Mouse (Mus musculus): ENCODE data around the gene Per1. TPM values are rescaled to one million over a fixed set of nuclear protein-coding genes. Genes with fewer than 3 reads are reported as not detected.

The Per1 gene
- total RNA-seq, 1 experiment from 2014 or later = 36.1 TPM

DNA sequence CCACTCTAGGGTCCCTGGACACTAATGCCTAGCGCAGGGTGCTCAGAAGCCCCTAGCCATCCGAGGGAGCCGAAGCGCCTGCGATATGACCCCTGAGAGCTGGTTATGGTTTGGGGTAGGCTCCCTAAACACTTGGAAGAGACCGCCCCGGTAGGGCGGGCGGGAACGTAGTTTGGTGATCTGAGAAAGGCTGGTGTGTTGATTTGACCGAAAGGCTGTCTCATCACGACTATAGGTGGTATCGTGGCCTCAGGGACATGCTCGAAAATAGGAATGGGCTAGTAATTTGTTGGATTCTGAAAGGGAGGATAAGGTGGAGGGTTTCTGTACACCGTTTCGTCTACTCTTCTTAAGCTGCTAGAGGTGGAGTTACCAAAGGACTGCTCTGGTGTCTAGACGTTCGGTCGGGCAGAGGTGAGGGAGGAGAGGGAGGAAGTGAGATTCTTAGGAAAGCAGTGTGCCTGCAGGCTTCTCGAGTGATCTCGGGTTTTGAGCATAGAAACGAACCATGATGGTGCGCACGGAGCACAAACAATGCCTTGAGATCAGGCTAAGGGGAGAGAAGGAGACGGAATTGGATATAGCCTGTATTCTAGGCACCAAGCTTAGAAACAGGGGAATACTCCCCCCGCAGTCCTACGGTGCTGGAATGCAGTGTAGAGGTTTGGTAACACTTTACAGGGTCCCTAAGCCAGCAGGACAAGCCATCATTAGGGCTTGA lies 654 bp downstream of the Per1 start:
- no peak for ATAC-seq (ENCODE audit: extremely low read depth, insufficient number of reproducible peaks, low FRiP score, poor library complexity, severe bottlenecking)

DNA sequence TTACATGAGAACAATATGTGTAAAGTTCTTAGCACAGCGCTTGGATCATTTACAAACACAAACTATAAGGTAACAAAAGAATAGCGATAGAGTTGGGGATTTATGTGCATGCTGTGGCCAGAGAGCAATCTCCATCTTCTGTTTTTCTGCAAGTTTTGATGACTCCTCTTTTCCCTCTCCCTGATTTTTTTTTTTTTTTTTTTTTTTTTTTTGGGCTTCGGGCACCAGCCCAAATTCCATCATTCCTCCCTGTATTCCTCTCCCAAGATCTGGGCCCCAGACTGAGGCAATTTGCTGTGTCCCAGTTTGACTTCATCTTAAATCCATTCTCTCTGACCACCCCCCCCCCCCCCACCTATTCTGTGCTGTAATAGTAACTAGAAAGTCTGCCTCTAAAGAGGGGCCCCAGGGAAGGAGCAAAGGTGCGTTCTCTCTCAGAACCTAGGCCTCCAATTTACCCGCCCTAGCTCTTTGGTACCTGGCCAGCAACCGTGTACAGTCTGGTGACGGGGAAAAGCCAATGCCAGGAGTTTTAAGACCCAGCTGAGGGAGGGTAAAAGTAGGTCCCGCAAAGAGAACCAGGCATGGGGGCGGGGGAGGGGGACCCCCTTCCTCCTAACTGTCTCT lies 1.5 kb downstream of the Per1 start:
- no peak for ATAC-seq (ENCODE audit: extremely low read depth, insufficient number of reproducible peaks, low FRiP score, poor library complexity, severe bottlenecking)

DNA sequence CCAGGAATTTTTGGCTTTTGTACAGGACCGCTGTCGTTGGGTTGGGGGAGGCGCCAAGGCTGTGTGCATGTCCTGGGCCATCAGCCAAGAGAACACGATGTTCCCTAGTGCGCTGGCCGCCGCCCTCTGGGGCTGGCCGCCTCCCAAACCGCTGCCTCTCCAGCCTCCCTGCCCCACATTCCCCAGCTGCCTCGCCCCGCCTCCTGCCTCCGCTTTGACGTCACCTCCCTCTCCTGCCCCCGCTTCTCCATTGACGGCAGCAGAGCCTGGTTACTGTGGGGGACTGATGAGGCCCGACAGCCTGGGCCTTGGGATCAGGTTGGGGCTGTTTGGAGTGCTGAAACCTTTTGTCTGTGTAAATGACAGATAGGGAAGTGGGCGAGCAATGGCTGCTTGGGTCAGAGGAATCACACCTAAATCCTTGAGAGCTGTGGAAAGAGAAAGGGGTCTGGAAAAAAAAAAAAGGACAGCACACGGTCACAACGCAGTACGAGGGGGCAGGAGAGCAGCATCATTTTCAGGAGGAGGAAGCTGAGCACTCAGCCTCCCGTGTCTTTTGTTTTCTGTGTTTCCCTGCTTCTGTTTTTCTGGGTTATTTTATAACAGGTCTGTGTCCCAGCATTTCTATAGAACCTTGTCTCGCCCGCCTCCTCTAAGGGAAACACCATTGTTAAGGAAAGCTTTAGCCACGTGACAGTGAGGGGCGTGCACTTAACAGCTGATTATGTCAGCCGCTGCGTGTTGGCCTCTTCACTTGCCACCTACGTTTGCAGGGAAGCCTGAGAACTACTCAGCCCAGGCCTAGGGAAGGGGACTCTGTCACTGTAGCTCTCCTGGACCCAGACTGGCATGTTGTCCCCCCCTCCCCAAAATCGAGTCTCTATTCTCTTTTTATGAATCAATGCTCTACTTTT lies 2.2 kb downstream of the Per1 start:
- peak; percentile 18 for ATAC-seq (ENCODE audit: extremely low read depth, insufficient number of reproducible peaks, low FRiP score, poor library complexity, severe bottlenecking)

DNA sequence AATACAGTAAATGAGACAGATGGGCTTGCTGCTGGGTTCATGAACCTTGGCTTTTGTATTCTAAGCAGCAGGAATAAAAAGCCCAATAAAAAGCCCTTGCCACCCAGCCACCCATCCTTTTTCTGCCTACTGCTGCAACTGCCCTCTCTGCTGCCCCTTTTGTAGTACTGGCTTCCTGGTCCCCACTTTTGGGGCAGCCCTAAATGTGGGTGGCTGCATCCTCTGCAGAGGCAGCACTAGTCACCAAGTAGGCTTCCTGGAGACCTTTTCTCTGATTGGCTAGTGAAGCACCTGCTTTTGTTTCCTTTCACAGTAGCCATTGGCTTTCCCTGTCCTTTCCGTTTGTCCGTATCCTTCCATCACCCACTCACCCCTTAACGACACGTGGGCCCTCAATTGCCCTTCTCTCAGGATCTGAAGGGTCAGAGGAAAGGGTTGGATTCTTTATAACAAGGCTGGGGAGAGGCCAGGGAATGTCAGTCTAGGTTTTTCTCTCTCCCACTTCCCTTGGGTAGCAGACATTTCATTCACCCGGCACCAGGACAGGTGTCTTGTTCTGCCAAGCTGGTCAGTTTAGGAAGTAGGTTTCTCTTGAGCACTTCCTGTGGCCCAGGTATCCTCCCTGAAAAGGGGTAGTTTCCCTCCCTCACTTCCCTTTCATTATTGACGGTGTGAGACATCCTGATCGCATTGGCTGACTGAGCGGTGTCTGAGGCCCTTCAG lies 3.2 kb downstream of the Per1 start:
- no peak for ATAC-seq (ENCODE audit: extremely low read depth, insufficient number of reproducible peaks, low FRiP score, poor library complexity, severe bottlenecking)

DNA sequence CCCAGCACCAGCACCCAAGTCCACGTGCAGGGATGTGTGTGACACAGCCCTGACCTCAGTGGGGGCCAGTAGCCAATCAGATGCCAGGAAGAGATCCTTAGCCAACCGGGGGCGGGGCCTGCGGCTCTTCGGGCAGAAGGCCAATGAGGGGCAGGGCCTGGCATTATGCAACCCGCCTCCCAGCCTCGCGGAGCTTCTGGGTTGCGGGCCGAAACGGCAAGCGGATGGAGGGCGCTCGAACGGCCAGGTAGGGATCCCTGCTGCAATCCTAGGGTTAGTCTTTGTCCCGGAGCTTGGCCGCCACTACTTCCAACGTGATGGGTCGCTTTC lies 3.7 kb downstream of the Per1 start:
- peak; percentile 55 for ATAC-seq (ENCODE audit: extremely low read depth, insufficient number of reproducible peaks, low FRiP score, poor library complexity, severe bottlenecking)

- no peak for ATAC-seq (ENCODE audit: extremely low read depth, insufficient number of reproducible peaks, low FRiP score, poor library complexity, severe bottlenecking)
These were observed 4.3 kb downstream of the Per1 start for GRCm38 (mm10) chr11:69099177-69099914.

DNA sequence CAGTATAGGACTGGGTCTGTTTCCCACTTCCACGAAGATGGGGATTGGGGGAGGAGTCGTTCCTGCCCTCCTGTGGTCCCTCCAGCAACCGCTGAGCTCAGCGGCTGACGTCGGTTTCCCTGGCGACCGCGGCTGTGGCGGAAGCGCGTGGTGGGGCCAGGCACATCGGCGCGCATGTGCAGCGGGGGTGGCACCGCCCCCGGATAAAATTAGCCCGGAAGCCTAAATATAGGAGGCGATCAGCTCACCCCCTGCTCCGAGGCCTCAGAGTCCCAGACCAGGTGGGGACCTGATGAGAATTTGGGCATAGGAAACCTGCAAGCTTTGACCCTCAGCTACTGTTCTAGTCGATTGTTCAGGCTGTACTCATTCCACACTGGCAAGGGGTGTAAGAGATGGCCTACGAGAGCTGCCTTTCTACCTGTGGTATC lies 4.9 kb downstream of the Per1 start:
- peak; percentile 7 for ATAC-seq (ENCODE audit: extremely low read depth, insufficient number of reproducible peaks, low FRiP score, poor library complexity, severe bottlenecking)

DNA sequence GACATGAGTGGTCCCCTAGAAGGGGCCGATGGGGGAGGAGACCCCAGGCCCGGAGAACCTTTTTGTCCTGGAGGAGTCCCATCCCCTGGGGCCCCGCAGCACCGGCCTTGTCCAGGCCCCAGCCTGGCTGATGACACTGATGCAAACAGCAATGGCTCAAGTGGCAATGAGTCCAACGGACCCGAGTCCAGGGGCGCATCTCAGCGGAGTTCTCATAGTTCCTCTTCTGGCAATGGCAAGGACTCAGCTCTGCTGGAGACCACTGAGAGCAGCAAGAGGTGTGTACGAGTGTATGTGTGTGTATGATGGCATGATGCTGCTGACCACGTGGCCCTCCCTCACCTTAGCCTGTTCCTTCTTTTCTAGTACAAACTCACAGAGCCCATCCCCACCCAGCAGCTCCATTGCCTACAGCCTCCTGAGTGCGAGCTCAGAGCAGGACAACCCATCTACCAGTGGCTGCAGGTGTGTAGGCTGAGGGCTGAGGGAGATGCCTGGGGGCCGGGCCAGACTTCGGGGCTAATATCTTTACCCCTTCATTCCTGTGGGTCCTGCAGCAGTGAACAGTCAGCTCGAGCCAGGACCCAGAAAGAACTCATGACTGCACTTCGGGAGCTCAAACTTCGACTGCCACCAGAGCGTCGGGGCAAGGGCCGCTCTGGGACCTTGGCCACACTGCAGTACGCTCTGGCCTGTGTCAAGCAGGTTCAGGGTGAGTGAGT lies 5.8 kb downstream of the Per1 start:
- no peak for ATAC-seq (ENCODE audit: extremely low read depth, insufficient number of reproducible peaks, low FRiP score, poor library complexity, severe bottlenecking)

DNA sequence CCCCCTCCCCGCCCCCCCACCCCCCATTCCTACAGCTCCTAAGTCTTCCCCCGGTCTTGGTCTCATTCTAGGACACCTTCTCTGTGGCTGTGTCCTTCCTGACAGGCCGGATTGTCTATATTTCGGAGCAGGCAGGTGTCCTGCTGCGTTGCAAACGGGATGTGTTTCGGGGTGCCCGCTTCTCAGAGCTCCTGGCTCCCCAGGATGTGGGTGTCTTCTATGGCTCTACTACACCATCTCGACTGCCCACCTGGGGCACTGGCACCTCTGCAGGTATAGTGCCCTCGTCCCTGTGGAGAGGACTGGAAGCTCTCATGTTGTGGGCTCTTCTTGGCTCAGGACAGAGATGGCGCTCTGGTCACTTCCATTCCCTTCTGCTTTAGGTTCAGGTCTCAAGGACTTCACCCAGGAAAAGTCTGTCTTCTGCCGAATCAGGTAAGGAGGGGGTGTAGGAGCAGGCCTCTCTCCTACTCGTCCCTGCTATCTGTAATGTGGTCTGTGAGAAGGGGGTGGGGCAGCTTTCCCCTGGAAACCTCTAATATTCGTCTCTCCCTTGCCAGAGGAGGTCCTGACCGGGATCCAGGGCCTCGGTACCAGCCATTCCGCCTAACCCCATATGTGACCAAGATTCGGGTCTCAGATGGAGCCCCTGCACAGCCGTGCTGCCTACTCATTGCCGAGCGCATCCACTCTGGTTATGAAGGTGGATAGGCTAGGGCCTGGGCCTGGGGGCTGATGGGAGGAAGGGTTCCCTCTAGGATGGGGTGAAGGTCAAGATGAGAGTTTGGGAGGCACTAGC lies 6.8 kb downstream of the Per1 start:
- no peak for ATAC-seq (ENCODE audit: extremely low read depth, insufficient number of reproducible peaks, low FRiP score, poor library complexity, severe bottlenecking)

DNA sequence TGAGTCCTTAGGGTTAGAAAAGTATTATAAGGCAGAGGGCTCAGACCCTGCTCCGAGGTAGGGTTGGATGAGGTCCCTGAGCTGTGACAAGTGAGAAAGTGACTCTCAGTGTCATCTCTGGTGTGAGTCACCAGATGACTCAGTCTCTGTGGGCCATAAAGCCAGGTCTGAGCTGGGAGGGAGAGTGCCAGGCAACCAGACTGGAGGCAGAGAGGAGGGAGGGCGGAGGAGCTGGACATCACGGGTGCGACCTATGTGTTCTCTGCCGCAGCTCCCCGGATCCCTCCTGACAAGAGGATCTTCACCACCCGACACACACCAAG lies 7.3 kb downstream of the Per1 start:
- no peak for ATAC-seq (ENCODE audit: extremely low read depth, insufficient number of reproducible peaks, low FRiP score, poor library complexity, severe bottlenecking)

DNA sequence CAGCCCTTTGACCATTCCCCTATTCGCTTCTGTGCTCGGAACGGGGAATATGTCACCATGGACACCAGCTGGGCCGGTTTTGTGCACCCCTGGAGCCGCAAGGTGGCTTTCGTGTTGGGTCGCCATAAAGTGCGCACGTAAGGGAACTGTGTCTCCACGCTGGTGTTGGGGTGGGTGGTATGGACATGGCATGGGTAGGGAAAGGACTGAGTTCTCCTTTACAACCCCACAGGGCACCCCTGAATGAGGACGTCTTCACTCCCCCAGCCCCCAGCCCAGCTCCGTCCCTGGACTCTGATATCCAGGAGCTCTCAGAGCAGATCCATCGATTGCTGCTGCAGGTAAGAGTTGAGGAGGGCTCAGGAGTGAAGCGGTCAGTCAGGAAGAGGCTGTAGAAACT lies 8.1 kb downstream of the Per1 start:
- no peak for ATAC-seq (ENCODE audit: extremely low read depth, insufficient number of reproducible peaks, low FRiP score, poor library complexity, severe bottlenecking)

DNA sequence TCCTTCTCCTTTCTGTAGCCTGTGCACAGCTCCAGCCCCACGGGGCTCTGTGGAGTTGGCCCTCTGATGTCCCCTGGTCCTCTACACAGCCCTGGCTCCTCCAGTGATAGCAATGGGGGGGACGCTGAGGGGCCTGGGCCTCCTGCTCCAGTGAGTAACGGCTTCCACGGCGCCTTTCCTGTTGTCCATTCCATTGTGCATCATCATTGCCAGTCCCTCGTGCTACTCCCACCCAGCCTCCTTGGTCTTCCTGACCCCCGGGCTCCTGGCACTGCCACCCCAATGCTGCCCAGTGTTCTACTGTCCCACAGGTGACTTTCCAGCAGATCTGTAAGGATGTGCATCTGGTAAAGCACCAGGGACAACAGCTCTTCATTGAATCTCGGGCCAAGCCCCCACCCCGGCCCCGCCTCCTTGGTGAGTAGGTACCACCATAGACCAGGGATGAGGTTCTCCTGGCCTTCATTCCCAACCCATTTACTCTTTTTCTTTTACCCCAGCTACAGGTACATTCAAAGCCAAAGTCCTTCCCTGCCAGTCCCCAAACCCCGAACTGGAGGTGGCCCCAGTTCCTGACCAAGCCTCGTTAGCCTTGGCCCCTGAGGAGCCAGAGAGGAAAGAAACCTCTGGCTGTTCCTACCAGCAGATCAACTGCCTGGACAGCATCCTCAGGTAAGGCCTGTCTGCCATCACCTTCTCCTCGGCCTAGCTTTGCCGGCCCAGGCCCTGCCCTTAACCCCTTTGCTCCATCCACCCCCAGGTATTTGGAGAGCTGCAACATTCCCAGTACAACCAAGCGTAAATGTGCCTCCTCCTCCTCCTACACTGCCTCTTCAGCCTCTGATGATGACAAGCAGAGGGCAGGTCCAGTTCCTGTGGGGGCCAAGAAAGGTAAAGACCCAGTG lies 8.8 kb downstream of the Per1 start:
- no peak for ATAC-seq (ENCODE audit: extremely low read depth, insufficient number of reproducible peaks, low FRiP score, poor library complexity, severe bottlenecking)

DNA sequence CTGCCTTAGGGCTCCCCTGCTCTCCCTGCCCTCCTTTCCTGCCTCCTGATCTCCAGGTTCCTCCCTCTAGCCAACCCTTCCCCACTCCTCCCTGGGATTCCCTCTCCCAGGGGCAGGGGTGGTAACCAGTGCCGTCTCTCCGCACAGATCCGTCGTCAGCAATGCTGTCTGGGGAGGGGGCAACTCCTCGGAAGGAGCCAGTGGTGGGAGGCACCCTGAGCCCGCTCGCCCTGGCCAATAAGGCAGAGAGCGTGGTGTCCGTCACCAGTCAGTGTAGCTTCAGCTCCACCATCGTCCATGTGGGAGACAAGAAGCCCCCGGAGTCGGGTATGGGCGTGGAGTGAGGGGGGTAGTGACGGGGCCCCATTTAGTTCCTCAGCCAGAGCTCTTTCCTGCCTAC lies 9.5 kb downstream of the Per1 start:
- ATAC-seq (ENCODE audit: extremely low read depth, insufficient number of reproducible peaks, low FRiP score, poor library complexity, severe bottlenecking) = no peak

GRCm38 (mm10) chr11:69105227-69105626 lies 10.2 kb downstream of the Per1 start:
- no peak for ATAC-seq (ENCODE audit: extremely low read depth, insufficient number of reproducible peaks, low FRiP score, poor library complexity, severe bottlenecking)

DNA sequence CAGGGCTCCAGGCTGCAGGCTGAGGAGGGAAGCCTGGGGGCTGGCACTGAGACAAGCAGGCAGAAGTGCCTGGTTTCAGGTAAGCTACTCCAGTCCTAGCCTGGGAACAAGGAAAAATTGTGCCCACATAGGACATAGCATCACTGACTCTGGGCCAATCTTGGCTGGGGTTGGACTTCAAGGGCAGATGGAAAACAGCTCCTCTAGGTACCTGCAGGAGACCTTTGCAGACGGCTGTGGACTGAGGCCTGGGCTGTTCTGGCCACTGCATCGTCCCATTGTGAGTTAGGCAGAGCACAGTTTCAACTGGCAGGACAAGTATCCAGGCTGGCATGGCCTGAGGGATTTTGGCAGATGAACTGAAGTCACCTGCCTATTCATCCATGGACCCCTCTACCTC lies 10.8 kb downstream of the Per1 start:
- ATAC-seq (ENCODE audit: extremely low read depth, insufficient number of reproducible peaks, low FRiP score, poor library complexity, severe bottlenecking) = no peak

DNA sequence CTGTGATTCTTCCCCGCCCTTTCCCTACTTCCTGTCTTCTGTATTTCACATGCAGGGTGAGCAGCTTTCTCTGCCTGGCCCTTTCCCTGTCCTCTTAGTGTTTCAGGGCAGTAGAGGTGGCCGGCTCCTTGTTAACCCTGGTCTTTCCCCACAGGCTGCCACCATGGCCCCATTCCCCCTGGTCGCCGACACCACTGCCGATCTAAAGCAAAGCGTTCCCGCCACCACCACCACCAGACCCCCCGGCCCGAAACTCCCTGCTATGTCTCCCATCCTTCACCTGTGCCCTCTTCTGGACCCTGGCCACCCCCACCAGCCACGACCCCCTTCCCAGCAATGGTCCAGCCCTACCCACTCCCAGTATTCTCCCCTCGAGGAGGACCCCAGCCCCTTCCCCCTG lies 11.3 kb downstream of the Per1 start:
- no peak for ATAC-seq (ENCODE audit: extremely low read depth, insufficient number of reproducible peaks, low FRiP score, poor library complexity, severe bottlenecking)

DNA sequence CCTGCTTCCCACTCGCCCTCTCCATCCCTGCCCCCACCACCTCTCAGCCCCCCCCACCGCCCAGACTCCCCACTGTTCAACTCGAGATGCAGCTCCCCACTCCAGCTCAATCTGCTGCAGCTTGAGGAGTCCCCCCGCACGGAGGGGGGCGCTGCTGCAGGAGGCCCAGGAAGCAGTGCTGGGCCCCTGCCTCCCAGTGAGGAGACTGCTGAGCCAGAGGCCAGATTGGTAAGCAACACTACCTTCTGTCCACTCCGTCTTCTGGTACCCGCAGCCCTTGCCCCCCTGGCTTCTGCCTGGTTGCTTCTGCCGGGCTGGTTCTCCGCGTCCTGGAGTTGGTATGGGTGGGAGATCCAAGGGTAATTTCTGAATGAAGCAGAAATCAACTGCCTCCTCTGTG lies 11.8 kb downstream of the Per1 start:
- ATAC-seq (ENCODE audit: extremely low read depth, insufficient number of reproducible peaks, low FRiP score, poor library complexity, severe bottlenecking) = no peak

Measured in neutrophil, adult 5-6 weeks (primary cell).